34 mouse cellular contexts compared by ENCODE assay signal in the genomic region with DNA sequence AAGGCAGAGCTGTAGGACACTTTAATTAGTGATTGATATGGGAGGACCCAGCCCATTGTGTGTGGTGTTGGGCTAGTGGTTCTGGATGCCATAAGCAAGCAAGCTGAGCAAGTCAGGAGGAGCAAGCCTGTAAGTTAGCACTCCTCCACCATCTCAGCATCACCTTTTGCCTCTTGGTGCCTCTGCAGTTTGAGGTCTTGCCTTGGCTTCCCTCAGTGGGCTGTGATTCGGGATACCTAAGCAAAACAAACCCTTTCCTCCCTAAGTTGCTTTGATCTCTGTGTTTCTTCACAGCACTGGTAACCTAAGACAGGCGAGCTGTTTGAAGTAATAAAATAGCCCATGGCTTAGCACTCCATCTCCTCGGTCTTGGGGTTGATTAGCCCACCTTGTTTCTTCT. TPM values are rescaled to one million over a fixed set of nuclear protein-coding genes. Genes with fewer than 3 reads are reported as not detected.
"Had no signal": no experiment of that assay in that cellular context is flagged by ENCODE, and none has a peak within 500 bp of the region (broad histone marks: within the 10 kb centered on the region; RNA-seq: fewer than 3 reads in every experiment).

No protein-coding gene starts in this region.

- H3K9ac ChIP-seq: heart, embryonic 13.5 days; heart, embryonic 15.5 days; hindbrain, embryonic 12.5 days; hindbrain, embryonic 14.5 days; intestine, embryonic 15.5 days; limb, embryonic 12.5 days; liver, embryonic 13.5 days; liver, embryonic 15.5 days; liver, postnatal 0 days had no signal

- H3K27me3 ChIP-seq: heart, embryonic 15.5 days; hindbrain, embryonic 12.5 days; intestine, embryonic 15.5 days; limb, embryonic 12.5 days had no signal

- H3K4me1 ChIP-seq: hindbrain, embryonic 12.5 days; limb, embryonic 12.5 days had no signal

- ATAC-seq: hindbrain, embryonic 16.5 days; inflammation-experienced regulatory T-cells, adult 6 months; intestine, embryonic 15.5 days; intestine, postnatal 0 days had no signal

- DNase-seq: gastrocnemius, adult 2 months; gastrocnemius, postnatal 10 days; gastrocnemius, postnatal 25 days; heart, adult 2 months; heart, postnatal 14 days; heart, postnatal 4 days; kidney, adult 9 months; kidney, postnatal 14 days; kidney, postnatal 36 days; liver; liver, embryonic 13.5 days; liver, postnatal 0 days had no signal

- H3K4me2 ChIP-seq: heart, embryonic 11.5 days; heart, embryonic 13.5 days; heart, embryonic 15.5 days; hindbrain, embryonic 12.5 days; hindbrain, embryonic 14.5 days; intestine, embryonic 15.5 days; limb, embryonic 12.5 days; liver, embryonic 11.5 days; liver, embryonic 13.5 days; liver, embryonic 15.5 days had no signal

- H3K4me3 ChIP-seq: gastrocnemius, adult 2 months; heart, adult 2 months; heart, embryonic 13.5 days; heart, embryonic 15.5 days; hindbrain, embryonic 10.5 days; hindbrain, embryonic 12.5 days; intestine, embryonic 15.5 days; layer of hippocampus, adult 2 months; left cerebral cortex, adult 2 months; limb, embryonic 10.5 days; limb, embryonic 12.5 days; liver, embryonic 13.5 days; liver, embryonic 15.5 days had no signal

- H3K36me3 ChIP-seq: heart, embryonic 13.5 days; heart, embryonic 15.5 days; hindbrain, embryonic 10.5 days; hindbrain, embryonic 12.5 days; intestine, embryonic 15.5 days; limb, embryonic 10.5 days; limb, embryonic 12.5 days; liver, embryonic 13.5 days; liver, embryonic 15.5 days had no signal

- H3K27ac ChIP-seq: gastrocnemius, adult 2 months; heart, adult 2 months; heart, embryonic 13.5 days; heart, embryonic 15.5 days; hindbrain, embryonic 10.5 days; hindbrain, embryonic 12.5 days; hindbrain, embryonic 14.5 days; intestine, embryonic 15.5 days; layer of hippocampus, adult 2 months; left cerebral cortex, adult 2 months; limb, embryonic 10.5 days; limb, embryonic 12.5 days had no signal

- H3K9me3 ChIP-seq: heart, embryonic 13.5 days; heart, embryonic 15.5 days; hindbrain, embryonic 10.5 days; hindbrain, embryonic 12.5 days; intestine, embryonic 15.5 days; limb, embryonic 10.5 days; limb, embryonic 12.5 days; liver, embryonic 13.5 days; liver, embryonic 15.5 days had no signal

RNA-seq across cellular contexts. Expression of a gene that starts 45.8 kb away (rescaled TPM):
- total RNA-seq: gastrocnemius, adult 2 months; gastrocnemius, postnatal 10 days; gastrocnemius, postnatal 25 days; gastrocnemius, postnatal 4 days; granulocyte monocyte progenitor cell, adult 5-6 weeks; heart, adult 2 months; heart, postnatal 14 days; heart, postnatal 4 days; layer of hippocampus, adult 2 months; layer of hippocampus, postnatal 10 days; layer of hippocampus, postnatal 25 days; left cerebral cortex, adult 2 months; left cerebral cortex, postnatal 14 days; left cerebral cortex, postnatal 36 days had no signal
- polyA plus RNA-seq: heart, embryonic 13.5 days; heart, embryonic 15.5 days; hindbrain, embryonic 12.5 days; hindbrain, embryonic 14.5 days; inflammation-experienced regulatory T-cells, adult 6 months; intestine, postnatal 0 days; limb, embryonic 12.5 days had no signal
